Mouse (Mus musculus): ENCODE measurements around the gene Becn1. TPM values are rescaled to one million over a fixed set of nuclear protein-coding genes. Genes with fewer than 3 reads are reported as not detected.
A peak's percentile ranks its signal among the peaks of the same experiment; 100 is the strongest.
"Not testable (repeated sequence)": the region's sequence is repeated elsewhere in the genome, so short reads cannot be mapped to it uniquely, and the experiment has no call there.

The Becn1 gene
- polyA plus RNA-seq, 1 experiment from 2014 or later, result 158 TPM

- Histone ChIP-seq H3K4me1 (ENCODE audit: control insufficient read depth, insufficient read depth, low read length) (no peaks in the 10 kb centered on the region), H3K9ac (replicated peaks; ENCODE audit: low read length) (no peak overlapping the region), H3K4me3 (ENCODE audit: low read depth, low read length) (no peak overlapping the region), H3K27me3 (ENCODE audit: control insufficient read depth, insufficient read depth, low read length) (no peaks in the 10 kb centered on the region), H3K9me3 (replicated peaks; ENCODE audit: control insufficient read depth, low read length) (no peaks in the 10 kb centered on the region), H3K36me3 (replicated peaks; ENCODE audit: control insufficient read depth, insufficient read depth, low read depth, low read length) (peaks cover 15% of the 10 kb centered on the region), H3K4me2 (ENCODE audit: low read depth, low read length) (no peak overlapping the region), H3K27ac (replicated peaks; ENCODE audit: low read depth, low read length) (no peak overlapping the region)
- ATAC-seq (replicated peaks; ENCODE audit: insufficient number of reproducible peaks, low FRiP score, low TSS enrichment, low read depth) (no peak), DNase-seq (ENCODE audit: low spot score) (no peak)
- 86% methylated on average over 11 of the region's 11 CpGs for WGBS
Measured at GRCm38 (mm10) chr11:101326147-101326546, 24.1 kb upstream of the Becn1 start.

- H3K4me2 ChIP-seq (ENCODE audit: low read depth, low read length); H3K4me1 ChIP-seq (ENCODE audit: control insufficient read depth, insufficient read depth, low read length); H3K27me3 ChIP-seq (ENCODE audit: control insufficient read depth, insufficient read depth, low read length); H3K4me3 ChIP-seq (ENCODE audit: low read depth, low read length); H3K9ac ChIP-seq (replicated peaks; ENCODE audit: low read length); H3K27ac ChIP-seq (replicated peaks; ENCODE audit: low read depth, low read length); ATAC-seq (replicated peaks; ENCODE audit: insufficient number of reproducible peaks, low FRiP score, low TSS enrichment, low read depth); H3K9me3 ChIP-seq (replicated peaks; ENCODE audit: control insufficient read depth, low read length); DNase-seq (ENCODE audit: low spot score): not testable (repeated sequence)
- peaks cover 23% of the 10 kb centered on the region for H3K36me3 ChIP-seq (replicated peaks; ENCODE audit: control insufficient read depth, insufficient read depth, low read depth, low read length)
- WGBS, result 93% methylated on average over 11 of the region's 11 CpGs
Measured at GRCm38 (mm10) chr11:101325201-101325600, 23.1 kb upstream of the Becn1 start.

GRCm38 (mm10) chr11:101324763-101325162 is 22.7 kb upstream of the Becn1 start, which contains the start of gene Aoc2:
Gene Aoc2 (plus strand): TSS chr11:101325063.
- no peaks in the 10 kb centered on the region for H3K4me1 ChIP-seq (ENCODE audit: control insufficient read depth, insufficient read depth, low read length)
- ATAC-seq (replicated peaks; ENCODE audit: insufficient number of reproducible peaks, low FRiP score, low TSS enrichment, low read depth), result no peak
- 88% methylated on average over 5 of the region's 5 CpGs for WGBS
- H3K9ac ChIP-seq (replicated peaks; ENCODE audit: low read length), result no peak within 1 kb of the TSS
- H3K27ac ChIP-seq (replicated peaks; ENCODE audit: low read depth, low read length), result no peak within 1 kb of the TSS
- no peak within 1 kb of the TSS for H3K4me2 ChIP-seq (ENCODE audit: low read depth, low read length)
- no peak for DNase-seq (ENCODE audit: low spot score)
- no peaks in the 10 kb centered on the region for H3K9me3 ChIP-seq (replicated peaks; ENCODE audit: control insufficient read depth, low read length)
- H3K27me3 ChIP-seq (ENCODE audit: control insufficient read depth, insufficient read depth, low read length), result no peaks in the 10 kb centered on the region
- H3K4me3 ChIP-seq (ENCODE audit: low read depth, low read length), result no peak within 1 kb of the TSS
- H3K36me3 ChIP-seq (replicated peaks; ENCODE audit: control insufficient read depth, insufficient read depth, low read depth, low read length), result peaks cover 25% of the 10 kb centered on the region

GRCm38 (mm10) chr11:101323609-101324008 is 21.5 kb upstream of the Becn1 start:
- peaks cover 27% of the 10 kb centered on the region for H3K36me3 ChIP-seq (replicated peaks; ENCODE audit: control insufficient read depth, insufficient read depth, low read depth, low read length)

GRCm38 (mm10) chr11:101316501-101316917 is 14.4 kb upstream of the Becn1 start:
- DNase-seq (ENCODE audit: low spot score), result peak; percentile 24
- under 1% methylated on average over 17 of the region's 17 CpGs for WGBS
- Histone ChIP-seq H3K27me3 (ENCODE audit: control insufficient read depth, insufficient read depth, low read length) (no peaks in the 10 kb centered on the region), H3K4me1 (ENCODE audit: control insufficient read depth, insufficient read depth, low read length) (no peaks in the 10 kb centered on the region), H3K4me3 (ENCODE audit: low read depth, low read length) (peak overlapping the region; percentile 76), H3K4me2 (ENCODE audit: low read depth, low read length) (peak overlapping the region; percentile 75), H3K9me3 (replicated peaks; ENCODE audit: control insufficient read depth, low read length) (no peaks in the 10 kb centered on the region), H3K9ac (replicated peaks; ENCODE audit: low read length) (peak overlapping the region; percentile 94), H3K27ac (replicated peaks; ENCODE audit: low read depth, low read length) (peak overlapping the region; percentile 73; the same call in 1 of the 2 replicates), H3K36me3 (replicated peaks; ENCODE audit: control insufficient read depth, insufficient read depth, low read depth, low read length) (peaks cover 13% of the 10 kb centered on the region)
- ATAC-seq (replicated peaks; ENCODE audit: insufficient number of reproducible peaks, low FRiP score, low TSS enrichment, low read depth), result peak; percentile 57

More at GRCm38 (mm10) chr11:101323609-101324008, 21.5 kb upstream of the Becn1 start:
- H3K9me3 ChIP-seq (replicated peaks; ENCODE audit: control insufficient read depth, low read length), result no peaks in the 10 kb centered on the region
- WGBS, result 18% methylated on average over 4 of the region's 4 CpGs
- H3K27me3 ChIP-seq (ENCODE audit: control insufficient read depth, insufficient read depth, low read length), result no peaks in the 10 kb centered on the region
- DNase-seq (ENCODE audit: low spot score), result peak; percentile 73
- H3K4me1 ChIP-seq (ENCODE audit: control insufficient read depth, insufficient read depth, low read length), result no peaks in the 10 kb centered on the region
- H3K9ac ChIP-seq (replicated peaks; ENCODE audit: low read length), result no peak overlapping the region
- no peak for ATAC-seq (replicated peaks; ENCODE audit: insufficient number of reproducible peaks, low FRiP score, low TSS enrichment, low read depth)
- no peak overlapping the region for H3K27ac ChIP-seq (replicated peaks; ENCODE audit: low read depth, low read length)
- H3K4me3 ChIP-seq (ENCODE audit: low read depth, low read length), result no peak overlapping the region
- no peak overlapping the region for H3K4me2 ChIP-seq (ENCODE audit: low read depth, low read length)

- Histone ChIP-seq H3K27me3 (ENCODE audit: control insufficient read depth, insufficient read depth, low read length) (no peaks in the 10 kb centered on the region), H3K4me3 (ENCODE audit: low read depth, low read length) (peak within 1 kb of the TSS; percentile 76)
- DNase-seq (ENCODE audit: low spot score), result peak; percentile 94
Measured at GRCm38 (mm10) chr11:101315665-101316500, 13.8 kb upstream of the Becn1 start, which contains the start of gene Psme3. Gene Psme3 (plus strand): TSS chr11:101316213.

GRCm38 (mm10) chr11:101315082-101315650 is 13.1 kb upstream of the Becn1 start:
- H3K27ac ChIP-seq (replicated peaks; ENCODE audit: low read depth, low read length), result no peak overlapping the region
- peak overlapping the region; percentile 76 for H3K4me3 ChIP-seq (ENCODE audit: low read depth, low read length)
- no peaks in the 10 kb centered on the region for H3K9me3 ChIP-seq (replicated peaks; ENCODE audit: control insufficient read depth, low read length)
- H3K9ac ChIP-seq (replicated peaks; ENCODE audit: low read length), result peak overlapping the region; percentile 94
- peaks cover 4% of the 10 kb centered on the region for H3K36me3 ChIP-seq (replicated peaks; ENCODE audit: control insufficient read depth, insufficient read depth, low read depth, low read length)
- 86% methylated on average over 8 of the region's 8 CpGs for WGBS
- H3K4me2 ChIP-seq (ENCODE audit: low read depth, low read length), result peak overlapping the region; percentile 75
- no peak for DNase-seq (ENCODE audit: low spot score)
- no peaks in the 10 kb centered on the region for H3K4me1 ChIP-seq (ENCODE audit: control insufficient read depth, insufficient read depth, low read length)
- ATAC-seq (replicated peaks; ENCODE audit: insufficient number of reproducible peaks, low FRiP score, low TSS enrichment, low read depth), result peak; percentile 27; the same call in 1 of the 2 replicates
- no peaks in the 10 kb centered on the region for H3K27me3 ChIP-seq (ENCODE audit: control insufficient read depth, insufficient read depth, low read length)

More at GRCm38 (mm10) chr11:101315665-101316500, 13.8 kb upstream of the Becn1 start, which contains the start of gene Psme3:
- Histone ChIP-seq H3K9ac (replicated peaks; ENCODE audit: low read length) (peak within 1 kb of the TSS; percentile 94), H3K36me3 (replicated peaks; ENCODE audit: control insufficient read depth, insufficient read depth, low read depth, low read length) (peaks cover 10% of the 10 kb centered on the region), H3K4me2 (ENCODE audit: low read depth, low read length) (peak within 1 kb of the TSS; percentile 75), H3K27ac (replicated peaks; ENCODE audit: low read depth, low read length) (peak within 1 kb of the TSS; percentile 73), H3K4me1 (ENCODE audit: control insufficient read depth, insufficient read depth, low read length) (no peaks in the 10 kb centered on the region), H3K9me3 (replicated peaks; ENCODE audit: control insufficient read depth, low read length) (no peaks in the 10 kb centered on the region)
- ATAC-seq (replicated peaks; ENCODE audit: insufficient number of reproducible peaks, low FRiP score, low TSS enrichment, low read depth), result peak; percentile 81
- WGBS, result under 1% methylated on average over 50 of the region's 62 CpGs

- Histone ChIP-seq H3K4me1 (ENCODE audit: control insufficient read depth, insufficient read depth, low read length) (no peaks in the 10 kb centered on the region), H3K9ac (replicated peaks; ENCODE audit: low read length) (no peak overlapping the region), H3K27ac (replicated peaks; ENCODE audit: low read depth, low read length) (no peak overlapping the region), H3K27me3 (ENCODE audit: control insufficient read depth, insufficient read depth, low read length) (no peaks in the 10 kb centered on the region), H3K4me3 (ENCODE audit: low read depth, low read length) (no peak overlapping the region), H3K4me2 (ENCODE audit: low read depth, low read length) (no peak overlapping the region), H3K36me3 (replicated peaks; ENCODE audit: control insufficient read depth, insufficient read depth, low read depth, low read length) (peaks cover 3% of the 10 kb centered on the region), H3K9me3 (replicated peaks; ENCODE audit: control insufficient read depth, low read length) (no peaks in the 10 kb centered on the region)
- ATAC-seq (replicated peaks; ENCODE audit: insufficient number of reproducible peaks, low FRiP score, low TSS enrichment, low read depth) (no peak), DNase-seq (ENCODE audit: low spot score) (no peak)
- 94% methylated on average over 1 of the region's 1 CpGs for WGBS
Measured at GRCm38 (mm10) chr11:101314567-101314966, 12.5 kb upstream of the Becn1 start.
